In genomic region chr4:31197852-31198251, GRCm38 (mm10) we compare ENCODE assay signal across 29 mouse cellular contexts.
"Had no signal": no experiment of that assay in that cellular context is flagged by ENCODE, and none has a peak within 500 bp of the region (broad histone marks: within the 10 kb centered on the region; RNA-seq: fewer than 3 reads in every experiment).

No protein-coding gene starts in this region.

- H3K4me2 ChIP-seq: heart, embryonic 12.5 days; hindbrain, embryonic 12.5 days; hindbrain, embryonic 14.5 days; intestine, embryonic 15.5 days; kidney, embryonic 15.5 days; limb, embryonic 12.5 days; liver, embryonic 11.5 days; liver, embryonic 13.5 days; liver, embryonic 15.5 days had no signal

- H3K27me3 ChIP-seq: heart, embryonic 12.5 days; hindbrain, embryonic 12.5 days; intestine, embryonic 15.5 days; kidney, embryonic 15.5 days; limb, embryonic 12.5 days; liver, embryonic 13.5 days; liver, embryonic 15.5 days had no signal

- H3K27ac ChIP-seq: gastrocnemius, adult 2 months; heart, embryonic 10.5 days; hindbrain, embryonic 10.5 days; hindbrain, embryonic 12.5 days; hindbrain, embryonic 14.5 days; intestine, embryonic 15.5 days; kidney, embryonic 15.5 days; kidney, postnatal 0 days; limb, embryonic 10.5 days; limb, embryonic 12.5 days; liver, embryonic 13.5 days; liver, embryonic 15.5 days had no signal

- H3K36me3 ChIP-seq: heart, embryonic 10.5 days; heart, embryonic 12.5 days; hindbrain, embryonic 10.5 days; hindbrain, embryonic 12.5 days; intestine, embryonic 15.5 days; kidney, embryonic 15.5 days; limb, embryonic 10.5 days; limb, embryonic 12.5 days; liver, embryonic 13.5 days; liver, embryonic 15.5 days had no signal

- ATAC-seq: hindbrain, embryonic 16.5 days; inflammation-experienced regulatory T-cells, adult 6 months; intestine, embryonic 15.5 days; intestine, postnatal 0 days had no signal

- H3K4me1 ChIP-seq: heart, embryonic 10.5 days; heart, embryonic 12.5 days; hindbrain, embryonic 10.5 days; hindbrain, embryonic 12.5 days; intestine, embryonic 15.5 days; kidney, embryonic 15.5 days; limb, embryonic 10.5 days; limb, embryonic 12.5 days; liver, embryonic 13.5 days; liver, embryonic 15.5 days had no signal

- DNase-seq: gastrocnemius, adult 2 months; gastrocnemius, postnatal 10 days; gastrocnemius, postnatal 25 days; heart, adult 18-20 months; heart, postnatal 10 days; heart, postnatal 4 days; kidney, adult 2 months; kidney, adult 9 months; kidney, postnatal 14 days; kidney, postnatal 36 days; layer of hippocampus, adult 9-11 months; layer of hippocampus, postnatal 36 days; liver; liver, embryonic 13.5 days had no signal

- H3K9ac ChIP-seq: heart, embryonic 12.5 days; hindbrain, embryonic 12.5 days; hindbrain, embryonic 14.5 days; intestine, embryonic 15.5 days; kidney, embryonic 15.5 days; limb, embryonic 12.5 days; liver, embryonic 13.5 days; liver, embryonic 15.5 days had no signal

- H3K4me3 ChIP-seq: gastrocnemius, adult 2 months; heart, embryonic 10.5 days; heart, embryonic 12.5 days; hindbrain, embryonic 10.5 days; hindbrain, embryonic 12.5 days; intestine, embryonic 15.5 days; kidney, embryonic 15.5 days; limb, embryonic 10.5 days; limb, embryonic 12.5 days; liver, embryonic 13.5 days; liver, embryonic 15.5 days had no signal

- H3K9me3 ChIP-seq: heart, embryonic 10.5 days; heart, embryonic 12.5 days; hindbrain, embryonic 10.5 days; hindbrain, embryonic 12.5 days; intestine, embryonic 15.5 days; kidney, embryonic 15.5 days; limb, embryonic 10.5 days; limb, embryonic 12.5 days; liver, embryonic 13.5 days; liver, embryonic 15.5 days had no signal
